Mouse (Mus musculus): ENCODE results near the gene Sik3. TPM values are rescaled to one million over a fixed set of nuclear protein-coding genes. Genes with fewer than 3 reads are reported as not detected.

Gene Sik3
- total RNA-seq (2021) = 10 to 100 TPM; 54.6 to 56.9 TPM

DNA sequence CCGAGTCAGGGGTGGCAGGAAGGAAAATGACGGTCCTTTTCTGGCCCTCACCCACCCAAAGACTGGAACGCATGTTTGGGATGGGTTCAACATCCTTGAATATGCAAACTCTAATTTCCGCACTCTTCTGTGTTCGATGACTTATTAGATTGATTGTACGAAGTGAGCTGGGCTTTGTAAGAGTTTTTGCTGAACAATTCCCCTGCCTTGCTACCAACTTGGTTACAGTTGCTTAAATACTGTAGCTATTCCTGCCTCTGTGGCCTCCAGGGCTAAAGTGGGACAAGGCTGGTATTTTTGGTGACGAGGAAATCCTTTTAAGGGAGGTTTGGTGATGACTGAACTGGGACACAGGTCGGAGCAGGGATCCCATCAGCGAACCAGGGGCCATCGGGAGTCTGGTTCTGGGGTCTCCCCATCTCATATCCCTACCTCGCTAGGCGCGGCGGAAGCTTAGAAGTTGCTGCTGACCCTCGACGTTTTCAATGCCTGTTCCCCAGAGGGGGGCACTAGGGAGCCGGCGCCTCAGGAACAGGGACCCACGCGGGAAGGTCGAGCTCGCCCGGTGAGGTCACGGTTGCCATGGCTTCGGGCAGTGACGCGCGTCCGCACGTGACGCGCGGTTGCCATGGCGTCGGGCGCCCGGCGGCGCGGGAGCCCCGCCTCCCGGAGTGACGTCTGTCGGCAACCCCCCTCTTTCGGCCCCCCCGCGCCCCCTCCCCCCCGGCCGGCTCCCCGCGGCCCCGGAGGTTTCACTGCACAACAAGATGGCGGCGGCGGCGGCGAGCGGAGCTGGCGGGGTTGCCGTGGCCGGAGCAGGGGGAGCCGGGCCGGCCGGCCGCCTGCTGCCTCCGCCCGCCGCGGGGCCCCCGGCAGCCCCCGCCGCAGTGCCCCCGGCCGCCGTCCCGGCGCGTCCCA, at the start of gene Sik3, which contains the start of gene Pafah1b2:
Gene Sik3, plus strand, starts transcription at position 730 of the 918 bp plus-strand sequence.
Gene Pafah1b2, minus strand, starts transcription at position 600 of the 918 bp plus-strand sequence.
- intact Hi-C loops (cut with DNase I) = loop anchor here (2.0 kb wide), 1 partner anchor 28 kb away; no protein-coding TSS in a partner anchor
- peak; percentile 96 for DNase-seq

GRCm38 (mm10) chr9:45963577-45963976, 49.0 kb upstream of the Sik3 start:
- intact Hi-C loops (cut with DNase I) = no loop called here
- DNase-seq = no peak

GRCm38 (mm10) chr9:45976884-45977283, 35.7 kb upstream of the Sik3 start:
- intact Hi-C loops (cut with DNase I) = no loop called here
- no peak for DNase-seq

DNA sequence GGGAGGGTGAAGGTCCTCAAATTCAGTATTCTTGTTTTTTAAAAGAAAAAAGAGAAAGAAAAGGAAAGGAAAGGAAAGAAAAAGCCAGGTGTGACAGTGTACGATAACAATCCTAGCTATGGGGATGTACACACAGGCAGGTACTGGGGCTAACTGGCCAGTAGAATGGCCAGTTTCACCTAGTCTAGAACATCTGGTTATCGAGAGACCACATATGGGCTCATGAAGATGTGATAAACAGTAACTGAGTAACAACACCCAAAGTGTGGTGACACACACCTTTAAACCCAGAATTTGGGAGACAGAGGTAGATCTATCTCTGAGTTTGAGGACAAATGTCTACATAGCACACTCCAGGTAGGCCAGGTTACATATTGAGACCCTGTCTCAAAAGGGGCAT, 32.8 kb upstream of the Sik3 start:
- intact Hi-C loops (cut with DNase I) = no loop called here
- DNase-seq = no peak

- intact Hi-C loops (cut with DNase I) = no loop called here
- DNase-seq = no peak
Measured at GRCm38 (mm10) chr9:45980611-45981010, 32.0 kb upstream of the Sik3 start.

DNA sequence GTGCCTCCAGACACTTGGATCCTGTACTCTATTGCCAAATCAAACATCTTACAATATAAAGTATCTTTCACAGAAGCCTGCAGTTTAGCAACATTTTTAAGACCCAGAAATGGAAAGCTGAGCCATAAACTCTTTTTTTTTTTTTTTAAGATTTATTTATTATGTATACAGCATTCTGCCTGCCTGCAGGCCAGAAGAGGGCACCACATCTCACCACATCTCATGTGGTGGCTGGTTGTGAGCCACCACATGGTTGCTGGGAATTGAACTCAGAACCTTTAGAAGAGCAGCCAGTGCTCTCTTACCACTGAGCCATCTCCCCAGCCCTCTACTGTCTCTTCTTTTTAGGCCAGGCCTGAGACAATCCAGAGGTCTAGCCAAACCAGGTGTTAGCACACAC, 31.3 kb upstream of the Sik3 start:
- intact Hi-C loops (cut with DNase I) = no loop called here
- DNase-seq = no peak

- intact Hi-C loops (cut with DNase I) = loop anchor here (2.0 kb wide), 1 partner anchor 29 kb away; the partner anchor contains the start of genes Pafah1b2 and Sik3
- DNase-seq = peak; percentile 32
Measured at GRCm38 (mm10) chr9:45983676-45984408, 28.8 kb upstream of the Sik3 start.

- DNase-seq = peak; percentile 95
- intact Hi-C loops (cut with DNase I) = loop anchor here (2.0 kb wide), 1 partner anchor 28 kb away; the partner anchor contains the start of genes Pafah1b2 and Sik3
Measured at GRCm38 (mm10) chr9:45984409-45985228, 28.0 kb upstream of the Sik3 start.

- peak; percentile 74 for DNase-seq
- intact Hi-C loops (cut with DNase I) = loop anchor here (2.0 kb wide), 1 partner anchor 28 kb away; the partner anchor contains the start of genes Pafah1b2 and Sik3
Measured at GRCm38 (mm10) chr9:45985229-45985567, 27.4 kb upstream of the Sik3 start.

DNA sequence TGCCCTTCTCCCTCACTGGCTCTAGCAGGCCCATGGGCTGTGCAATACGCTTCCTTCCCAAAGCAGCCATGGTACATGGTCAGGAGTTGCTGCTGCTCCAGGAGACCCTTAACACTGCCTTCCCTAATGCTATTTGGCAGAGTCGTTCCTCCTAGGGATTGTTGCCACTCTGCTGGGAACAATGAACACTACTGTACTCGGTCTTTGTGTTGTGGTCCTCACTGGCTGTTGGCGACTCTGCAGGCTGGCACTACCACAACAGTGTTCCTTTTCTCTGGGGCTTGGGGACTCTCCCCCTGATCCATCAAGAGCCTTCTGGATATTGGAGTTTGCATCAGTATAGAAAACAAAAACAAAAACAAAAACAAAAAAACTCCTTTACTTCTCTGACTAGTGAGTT, 13.6 kb upstream of the Sik3 start:
- DNase-seq = no peak
- intact Hi-C loops (cut with DNase I) = no loop called here

DNA sequence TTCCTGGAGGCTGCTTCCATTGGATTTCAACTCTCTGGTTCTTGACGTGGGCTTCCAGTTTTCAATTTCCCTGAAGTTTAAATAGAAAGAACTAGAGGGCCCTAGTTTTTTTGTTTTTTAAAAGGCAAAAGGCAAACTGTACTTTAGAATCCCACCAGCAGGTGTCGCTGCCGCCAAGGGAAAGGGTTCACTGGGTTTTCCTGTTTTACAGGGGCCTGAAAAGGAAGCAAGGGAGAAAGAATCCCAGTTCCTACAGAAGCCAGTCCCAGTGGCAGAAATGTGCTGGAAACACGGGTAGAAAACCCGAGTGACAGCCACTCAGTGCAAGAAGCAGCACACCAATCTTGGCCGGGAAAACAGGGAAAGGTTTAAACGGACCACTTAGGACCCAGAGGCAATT, 8.9 kb upstream of the Sik3 start:
- peak; percentile 78 for DNase-seq
- intact Hi-C loops (cut with DNase I) = loop anchor here (2.0 to 5.0 kb wide), 2 partner anchors 187 to 244 kb away; no protein-coding TSS in a partner anchor

GRCm38 (mm10) chr9:46004529-46004928, 8.1 kb upstream of the Sik3 start:
- no peak for DNase-seq
- intact Hi-C loops (cut with DNase I) = loop anchor here (5.0 kb wide), 1 partner anchor 243 kb away; no protein-coding TSS in a partner anchor

DNA sequence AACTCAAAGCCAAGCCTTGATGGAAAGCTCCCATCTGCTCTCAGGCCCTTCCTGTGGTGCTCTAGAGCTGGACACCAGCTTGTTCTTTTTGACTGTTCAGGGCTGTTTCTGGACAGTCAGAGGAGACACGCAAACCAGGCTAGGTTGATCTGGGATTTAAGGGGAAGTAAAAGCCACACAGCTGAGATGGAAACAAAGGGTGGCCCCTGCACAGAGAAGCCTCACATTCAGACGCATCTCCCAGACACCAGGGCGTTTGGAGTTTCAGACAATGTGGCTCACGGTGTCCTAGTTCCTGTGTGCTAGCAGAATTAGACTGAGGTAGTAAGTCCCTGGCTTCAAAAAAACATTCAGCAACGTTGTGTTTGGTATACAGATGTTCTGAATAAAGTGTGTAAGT, 6.4 kb upstream of the Sik3 start:
- intact Hi-C loops (cut with DNase I) = no loop called here
- no peak for DNase-seq

- intact Hi-C loops (cut with DNase I) = no loop called here
Measured at GRCm38 (mm10) chr9:46008931-46009668, 3.5 kb upstream of the Sik3 start.

GRCm38 (mm10) chr9:46009669-46009983, 3.0 kb upstream of the Sik3 start:
- DNase-seq = no peak

More at GRCm38 (mm10) chr9:46008931-46009668, 3.5 kb upstream of the Sik3 start:
- DNase-seq = no peak

GRCm38 (mm10) chr9:46011094-46011970, 1.3 kb upstream of the Sik3 start:
- intact Hi-C loops (cut with DNase I) = no loop called here
- DNase-seq = no peak

More at GRCm38 (mm10) chr9:46009669-46009983, 3.0 kb upstream of the Sik3 start:
- intact Hi-C loops (cut with DNase I) = no loop called here

DNA sequence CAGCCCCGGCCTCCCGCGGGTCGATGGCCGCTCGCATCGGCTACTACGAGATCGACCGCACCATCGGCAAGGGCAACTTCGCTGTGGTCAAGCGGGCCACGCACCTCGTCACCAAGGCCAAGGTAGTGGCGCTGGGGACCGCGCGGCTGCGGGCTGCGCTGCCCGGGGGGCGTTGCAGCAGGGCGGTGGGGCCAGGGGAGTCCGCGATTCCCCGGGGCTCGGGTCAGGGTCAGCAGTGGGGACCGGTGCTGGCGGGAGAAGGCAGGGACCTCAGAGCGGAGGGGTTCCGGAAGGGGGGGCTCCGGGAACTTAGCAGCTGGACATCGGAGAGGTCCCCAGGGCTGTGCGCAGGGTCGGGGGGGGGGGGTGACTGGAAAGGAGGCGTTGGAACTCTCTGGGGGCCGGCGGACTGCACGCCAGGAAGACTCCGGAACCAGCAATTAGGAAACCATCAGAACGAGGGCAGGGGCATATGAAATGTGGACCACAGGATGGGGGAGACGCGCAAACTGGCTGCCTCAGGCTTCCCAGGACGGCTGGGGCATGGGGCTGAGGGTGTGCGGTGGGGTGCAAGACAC, 478 bp downstream of the Sik3 start:
- intact Hi-C loops (cut with DNase I) = loop anchor here (2.0 kb wide), 1 partner anchor 28 kb away; no protein-coding TSS in a partner anchor
- DNase-seq = no peak

DNA sequence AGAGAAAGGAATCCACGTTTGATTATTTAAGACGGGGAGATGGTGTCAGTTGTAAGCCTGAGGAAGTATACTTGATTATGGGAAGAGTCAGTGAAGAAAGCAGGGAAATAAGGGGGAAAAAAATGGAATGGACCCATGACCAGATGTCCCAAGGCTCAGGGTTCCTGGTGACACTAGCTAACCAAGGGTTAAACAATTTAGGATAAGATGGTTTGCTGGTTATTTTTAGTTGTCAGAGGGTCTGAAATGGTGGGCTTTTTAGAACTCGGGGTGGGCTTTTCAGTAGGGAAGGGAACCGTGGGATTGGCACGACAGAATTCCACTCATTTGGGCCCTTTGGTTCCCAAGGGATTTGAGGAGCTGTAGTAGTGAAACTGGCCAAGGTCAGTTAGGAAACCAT, 996 bp downstream of the Sik3 start:
- intact Hi-C loops (cut with DNase I) = loop anchor here (2.0 kb wide), 1 partner anchor 29 kb away; no protein-coding TSS in a partner anchor
- no peak for DNase-seq
